Mouse (Mus musculus): ENCODE results near the gene Gm12166. TPM values are rescaled to one million over a fixed set of nuclear protein-coding genes. Genes with fewer than 3 reads are reported as not detected.

Gm12166 gene
- 2.2 TPM for polyA plus RNA-seq (2014; fragmentation: Illumina TruSeq; extraction: RNeasy Lipid Tissue Mini Kit (QIAGEN cat#74804); ENCODE audit: low read depth, low replicate concordance)

DNA sequence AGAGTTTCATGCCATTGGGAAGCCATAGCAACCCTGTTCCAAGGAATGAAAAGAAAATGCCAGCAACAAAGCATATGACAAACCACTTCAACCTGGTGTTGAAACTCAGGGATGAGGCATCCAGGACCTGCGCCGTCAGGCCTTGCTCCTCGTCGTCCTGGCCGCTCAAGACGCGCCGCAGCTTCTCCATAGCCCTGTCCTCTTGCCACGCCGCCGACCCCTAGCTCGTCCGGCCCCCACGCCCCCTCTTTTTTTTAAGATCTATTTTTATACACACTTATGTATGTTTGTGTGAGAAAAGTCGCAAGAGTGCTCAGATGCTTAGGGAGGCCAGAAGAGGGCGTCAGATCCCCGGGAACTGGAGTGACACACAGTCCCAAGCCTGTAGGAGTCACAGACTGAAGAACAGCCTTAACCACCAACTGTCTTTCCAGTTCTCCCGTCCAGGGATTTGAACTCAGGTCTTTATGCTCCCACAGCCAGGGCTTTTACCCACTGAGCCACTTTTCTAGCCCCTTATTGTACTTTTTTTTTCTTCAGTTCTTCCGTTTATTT is at the start of gene Gm12166:
TSS of gene Gm12166 (minus strand) at position 217 of the 555 bp plus-strand sequence.

GRCm38 (mm10) chr11:46055896-46056769 is 4.0 kb upstream of the Gm12166 start, which contains the start of gene Adam19:
Gene Adam19, plus strand, starts transcription at chr11:46055992.

Other genes starting within 250 kb of the Gm12166 start
- gene Clint1, start 200.3 kb downstream of the Gm12166 start, polyA plus RNA-seq (2014; fragmentation: Illumina TruSeq; extraction: RNeasy Lipid Tissue Mini Kit (QIAGEN cat#74804); ENCODE audit: low read depth, low replicate concordance), result 221 TPM
- gene Lsm11, start 107.4 kb downstream of the Gm12166 start, polyA plus RNA-seq (2014; fragmentation: Illumina TruSeq; extraction: RNeasy Lipid Tissue Mini Kit (QIAGEN cat#74804); ENCODE audit: low read depth, low replicate concordance), result 4.4 TPM
- gene Thg1l, start 96.8 kb downstream of the Gm12166 start, polyA plus RNA-seq (2014; fragmentation: Illumina TruSeq; extraction: RNeasy Lipid Tissue Mini Kit (QIAGEN cat#74804); ENCODE audit: low read depth, low replicate concordance), result 6.7 TPM
- gene Sox30, start 72.0 kb downstream of the Gm12166 start, polyA plus RNA-seq (2014; fragmentation: Illumina TruSeq; extraction: RNeasy Lipid Tissue Mini Kit (QIAGEN cat#74804); ENCODE audit: low read depth, low replicate concordance), result not detected
- 13.5 TPM for gene Adam19, start 3.7 kb upstream of the Gm12166 start, polyA plus RNA-seq (2014; fragmentation: Illumina TruSeq; extraction: RNeasy Lipid Tissue Mini Kit (QIAGEN cat#74804); ENCODE audit: low read depth, low replicate concordance)
- 1.5 TPM for gene Nipal4, start 114.2 kb upstream of the Gm12166 start, polyA plus RNA-seq (2014; fragmentation: Illumina TruSeq; extraction: RNeasy Lipid Tissue Mini Kit (QIAGEN cat#74804); ENCODE audit: low read depth, low replicate concordance)
- not detected for gene Fndc9, start 183.2 kb upstream of the Gm12166 start, polyA plus RNA-seq (2014; fragmentation: Illumina TruSeq; extraction: RNeasy Lipid Tissue Mini Kit (QIAGEN cat#74804); ENCODE audit: low read depth, low replicate concordance)